Mouse (Mus musculus) kidney, embryonic 15.5 days (tissue): Measurements from ENCODE around the gene Acsbg1. TPM values are rescaled to one million over a fixed set of nuclear protein-coding genes. Genes with fewer than 3 reads are reported as not detected.
A peak's percentile ranks its signal among the peaks of the same experiment; 100 is the strongest.
"Not testable (repeated sequence)": the region's sequence is repeated elsewhere in the genome, so short reads cannot be mapped to it uniquely, and the experiment has no call there.

Experiments
- ATAC-seq: fragments of 200-750 bp; cut with Nextera tagmentation; replicated peaks from 2 replicates; pipeline ENCODE4 v1.8.0; 2017; ENCODE audit warnings: moderate TSS enrichment; ENCODE audit not compliant: low FRiP score
- H3K27ac ChIP-seq: fragments of 300-500 bp; sonication (generic); 2 replicates; pipeline ENCODE4 v1.5.1; 2015; ENCODE audit warnings: mild to moderate bottlenecking, inconsistent platforms
- H3K27me3 ChIP-seq: fragments of 300-500 bp; sonication (generic); 2 replicates; pipeline ENCODE4 v1.6.1; 2015; ENCODE audit warnings: inconsistent platforms
- H3K36me3 ChIP-seq: fragments of 300-500 bp; sonication (generic); 2 replicates; pipeline ENCODE4 v1.6.1; 2015; ENCODE audit warnings: inconsistent platforms
- H3K4me1 ChIP-seq: fragments of 300-500 bp; sonication (generic); 2 replicates; pipeline ENCODE4 v1.6.1; 2015; ENCODE audit warnings: inconsistent platforms
- H3K4me2 ChIP-seq: fragments of 300-500 bp; sonication (generic); 2 replicates; pipeline ENCODE4 v1.6.1; 2015; ENCODE audit warnings: moderate library complexity, mild to moderate bottlenecking, inconsistent platforms
- H3K4me3 ChIP-seq: fragments of 300-500 bp; sonication (generic); replicated peaks from 2 replicates; pipeline ENCODE4 v1.5.1; 2015; ENCODE audit warnings: mild to moderate bottlenecking, inconsistent platforms
- H3K9ac ChIP-seq: fragments of 300-500 bp; sonication (generic); 2 replicates; pipeline ENCODE4 v1.6.1; 2015; ENCODE audit warnings: mild to moderate bottlenecking, inconsistent platforms
- H3K9me3 ChIP-seq: fragments of 300-500 bp; sonication (generic); replicated peaks from 2 replicates; pipeline ENCODE4 v1.6.1; 2016; ENCODE audit warnings: inconsistent platforms
- WGBS: fragments of 180-500 bp; shearing (Covaris S2); methylation state at CpG from one replicate; pipeline ENCODE4 v1.1.7; 2015; ENCODE audit warnings: mixed read lengths; 5-methylcytosine and 5-hydroxymethylcytosine counted together
- polyA plus RNA-seq: library from polyadenylated mRNA; unstranded; fragments of >200 nt; fragmentation: Nextera tagmentation; extraction: Ambion mirVana; gene quantifications from 2 replicates; pipeline ENCODE4 v1.2.1, GENCODE M21; 2015

The Acsbg1 gene
- polyA plus RNA-seq, 1 experiment from 2014 or later: 4.6 TPM

GRCm38 (mm10) chr9:54691241-54691805 is 29.7 kb upstream of the Acsbg1 start:
- not testable (repeated sequence) for H3K9ac ChIP-seq, H3K4me1 ChIP-seq, H3K27ac ChIP-seq, H3K36me3 ChIP-seq, H3K9me3 ChIP-seq
- WGBS: 4% methylated on average over 31 of the region's 31 CpGs
- 0 out of 2 replicates have a peak, but pooled peaks have one; percentile 46 for ATAC-seq
- H3K27me3 ChIP-seq: peaks cover 16% of the 10 kb centered on the region
- peak overlapping the region; percentile 62 for H3K4me2 ChIP-seq
- H3K4me3 ChIP-seq: peak overlapping the region; percentile 35

GRCm38 (mm10) chr9:54690697-54691096 is 29.0 kb upstream of the Acsbg1 start:
- ATAC-seq, H3K4me3 ChIP-seq, H3K4me1 ChIP-seq, H3K4me2 ChIP-seq, H3K9ac ChIP-seq, H3K9me3 ChIP-seq, H3K36me3 ChIP-seq, H3K27ac ChIP-seq: not testable (repeated sequence)
- peaks cover 16% of the 10 kb centered on the region for H3K27me3 ChIP-seq
- 67% methylated on average over 2 of the region's 2 CpGs for WGBS

GRCm38 (mm10) chr9:54689446-54689845 is 27.8 kb upstream of the Acsbg1 start:
- ATAC-seq: no peak
- Histone ChIP-seq H3K9ac (no peak overlapping the region), H3K9me3 (no peaks in the 10 kb centered on the region), H3K36me3 (no peaks in the 10 kb centered on the region), H3K4me3 (no peak overlapping the region), H3K4me1 (0 out of 2 replicates have a peak, but pooled peaks cover 3% of the 10 kb centered on the region), H3K4me2 (no peak overlapping the region), H3K27ac (no peak overlapping the region), H3K27me3 (peaks cover 16% of the 10 kb centered on the region)
- WGBS: 61% methylated on average over 8 of the region's 8 CpGs

GRCm38 (mm10) chr9:54687246-54688236 is 25.9 kb upstream of the Acsbg1 start:
- WGBS: 48% methylated on average over 14 of the region's 14 CpGs
- H3K27ac ChIP-seq: no peak overlapping the region
- ATAC-seq: no peak

GRCm38 (mm10) chr9:54683814-54684605 is 22.3 kb upstream of the Acsbg1 start:
- H3K27me3 ChIP-seq: no peaks in the 10 kb centered on the region
- no peak overlapping the region for H3K4me2 ChIP-seq
- 66% methylated on average over 7 of the region's 7 CpGs for WGBS
- no peaks in the 10 kb centered on the region for H3K9me3 ChIP-seq
- no peak for ATAC-seq
- H3K4me1 ChIP-seq: 0 out of 2 replicates have a peak, but pooled peaks cover 3% of the 10 kb centered on the region
- no peak overlapping the region for H3K27ac ChIP-seq
- no peak overlapping the region for H3K4me3 ChIP-seq
- H3K36me3 ChIP-seq: no peaks in the 10 kb centered on the region
- no peak overlapping the region for H3K9ac ChIP-seq

More at GRCm38 (mm10) chr9:54687246-54688236, 25.9 kb upstream of the Acsbg1 start:
- no peak overlapping the region for H3K4me3 ChIP-seq
- H3K4me1 ChIP-seq: 0 out of 2 replicates have a peak, but pooled peaks cover 3% of the 10 kb centered on the region
- H3K27me3 ChIP-seq: peaks cover 9% of the 10 kb centered on the region
- no peak overlapping the region for H3K4me2 ChIP-seq
- no peaks in the 10 kb centered on the region for H3K36me3 ChIP-seq
- no peak overlapping the region for H3K9ac ChIP-seq
- H3K9me3 ChIP-seq: no peaks in the 10 kb centered on the region

GRCm38 (mm10) chr9:54682846-54683245 is 21.2 kb upstream of the Acsbg1 start:
- H3K36me3 ChIP-seq: no peaks in the 10 kb centered on the region
- H3K4me3 ChIP-seq: no peak overlapping the region
- 0 out of 2 replicates have a peak, but pooled peaks cover 3% of the 10 kb centered on the region for H3K4me1 ChIP-seq
- H3K27me3 ChIP-seq: 0 out of 2 replicates have a peak, but pooled peaks cover 4% of the 10 kb centered on the region
- H3K9ac ChIP-seq: no peak overlapping the region
- no peak overlapping the region for H3K4me2 ChIP-seq
- no peak overlapping the region for H3K27ac ChIP-seq
- 66% methylated on average over 4 of the region's 4 CpGs for WGBS
- ATAC-seq: no peak
- no peaks in the 10 kb centered on the region for H3K9me3 ChIP-seq

- H3K27ac ChIP-seq: no peak overlapping the region
- H3K4me3 ChIP-seq: peak overlapping the region; percentile 42
- H3K4me1 ChIP-seq: peaks cover 4% of the 10 kb centered on the region; the same call in 1 of the 2 replicates
- H3K27me3 ChIP-seq: peaks cover 12% of the 10 kb centered on the region
- ATAC-seq: peak; percentile 79
- no peaks in the 10 kb centered on the region for H3K9me3 ChIP-seq
- peak overlapping the region; percentile 41; the same call in 1 of the 2 replicates for H3K9ac ChIP-seq
- WGBS: under 1% methylated on average over 14 of the region's 14 CpGs
- H3K4me2 ChIP-seq: peak overlapping the region; percentile 78
- H3K36me3 ChIP-seq: no peaks in the 10 kb centered on the region
Measured at GRCm38 (mm10) chr9:54676531-54676986, 14.9 kb upstream of the Acsbg1 start.

GRCm38 (mm10) chr9:54673887-54674286 is 12.2 kb upstream of the Acsbg1 start:
- H3K4me1 ChIP-seq: peaks cover 4% of the 10 kb centered on the region; the same call in 1 of the 2 replicates
- no peak overlapping the region for H3K4me3 ChIP-seq
- 86% methylated on average over 13 of the region's 13 CpGs for WGBS
- H3K27ac ChIP-seq: no peak overlapping the region
- no peak for ATAC-seq
- peaks cover 12% of the 10 kb centered on the region for H3K27me3 ChIP-seq
- no peak overlapping the region for H3K4me2 ChIP-seq
- no peak overlapping the region for H3K9ac ChIP-seq
- H3K36me3 ChIP-seq: no peaks in the 10 kb centered on the region
- no peaks in the 10 kb centered on the region for H3K9me3 ChIP-seq

GRCm38 (mm10) chr9:54671962-54672361 is 10.3 kb upstream of the Acsbg1 start:
- H3K9me3 ChIP-seq: no peaks in the 10 kb centered on the region
- no peaks in the 10 kb centered on the region for H3K36me3 ChIP-seq
- no peak overlapping the region for H3K4me2 ChIP-seq
- no peak overlapping the region for H3K4me3 ChIP-seq
- no peak overlapping the region for H3K27ac ChIP-seq
- WGBS: 75% methylated on average over 3 of the region's 3 CpGs
- H3K4me1 ChIP-seq: peaks cover 4% of the 10 kb centered on the region; the same call in 1 of the 2 replicates
- no peak overlapping the region for H3K9ac ChIP-seq
- ATAC-seq: no peak
- peaks cover 1% of the 10 kb centered on the region; the same call in 1 of the 2 replicates for H3K27me3 ChIP-seq

GRCm38 (mm10) chr9:54668455-54668854 is 6.8 kb upstream of the Acsbg1 start:
- WGBS: 88% methylated on average over 4 of the region's 4 CpGs
- Histone ChIP-seq H3K9ac (no peak overlapping the region), H3K9me3 (no peaks in the 10 kb centered on the region), H3K27ac (no peak overlapping the region), H3K4me1 (no peaks in the 10 kb centered on the region), H3K4me3 (no peak overlapping the region), H3K36me3 (no peaks in the 10 kb centered on the region), H3K4me2 (no peak overlapping the region), H3K27me3 (no peaks in the 10 kb centered on the region)
- no peak for ATAC-seq

GRCm38 (mm10) chr9:54666116-54666515 is 4.4 kb upstream of the Acsbg1 start:
- H3K36me3 ChIP-seq: no peaks in the 10 kb centered on the region
- ATAC-seq: no peak
- H3K4me2 ChIP-seq: no peak overlapping the region
- no peaks in the 10 kb centered on the region for H3K27me3 ChIP-seq
- no peak overlapping the region for H3K9ac ChIP-seq
- H3K4me3 ChIP-seq: no peak overlapping the region
- peaks cover 14% of the 10 kb centered on the region for H3K4me1 ChIP-seq
- 94% methylated on average over 3 of the region's 3 CpGs for WGBS
- H3K9me3 ChIP-seq: no peaks in the 10 kb centered on the region
- no peak overlapping the region for H3K27ac ChIP-seq
